Mouse (Mus musculus): Measurements from ENCODE around the gene Prdm15. TPM values are rescaled to one million over a fixed set of nuclear protein-coding genes. Genes with fewer than 3 reads are reported as not detected.

Prdm15 gene
- total RNA-seq (2023), result 10 to 100 TPM; 38.3 to 43.2 TPM

DNA sequence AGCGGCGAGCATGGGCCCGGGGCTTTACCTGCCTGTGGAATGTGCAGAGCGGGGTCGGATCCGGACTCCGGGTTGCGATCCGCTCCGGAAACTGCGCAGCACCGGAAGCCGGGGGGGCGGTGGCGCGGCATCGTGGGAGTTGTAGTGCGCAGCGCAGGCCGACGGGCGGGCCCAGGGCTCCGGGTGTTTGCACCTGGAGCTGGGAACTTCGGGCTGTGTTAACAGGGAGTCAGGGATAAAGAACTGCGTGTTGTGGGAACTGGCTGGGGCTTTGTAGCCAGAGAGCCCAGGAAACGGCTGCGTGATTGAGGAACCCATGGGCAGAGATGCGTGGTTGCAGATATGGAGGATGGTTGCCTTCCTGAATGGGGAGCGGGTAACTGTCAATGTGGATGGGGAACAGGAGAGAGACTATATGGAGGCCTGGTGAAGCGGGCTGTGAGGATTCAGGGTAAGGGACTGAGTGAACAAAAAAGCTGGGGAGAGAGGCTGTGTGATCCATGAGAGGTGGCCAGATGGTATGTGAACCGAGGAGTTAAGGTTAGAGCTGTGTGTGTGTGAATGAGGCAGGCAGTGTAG is at the start of gene Prdm15:
Gene Prdm15 (minus strand): TSS at position 110 of the 579 bp plus-strand sequence.

GRCm38 (mm10) chr16:97763061-97763989 is 88.3 kb downstream of the Prdm15 start, which contains the start of gene Ripk4:
TSS of gene Ripk4 (minus strand) at chr16:97763787.

Other genes starting within 250 kb of the Prdm15 start
- not detected for gene Tmprss2, start 240.7 kb downstream of the Prdm15 start, total RNA-seq (2023)
- under 1 TPM in 1 of 2 experiments, not detected in 1; 0.15 TPM for gene Ripk4, start 88.1 kb downstream of the Prdm15 start, total RNA-seq (2023)
- 10 to 100 TPM; 14.2 to 16.7 TPM for gene C2cd2, start 110.7 kb upstream of the Prdm15 start, total RNA-seq (2023)
- gene Zbtb21, start 110.8 kb upstream of the Prdm15 start, total RNA-seq (2023), result 10 to 100 TPM; 69.4 to 88.1 TPM
- 10 to 100 TPM; 26.3 to 43.9 TPM for gene B230307C23Rik, start 145.5 kb upstream of the Prdm15 start, total RNA-seq (2023)
- gene A630089N07Rik, start 230.6 kb upstream of the Prdm15 start, total RNA-seq (2023), result 10 to 100 TPM in 1 of 2 experiments, 1 to 10 TPM in 1; 7.5 to 10.2 TPM

All from B cell, adult 67 days (primary cell).